Mouse (Mus musculus) erythroid progenitor cell, adult 5-6 weeks (primary cell): ENCODE data around the gene Zfp82. TPM values are rescaled to one million over a fixed set of nuclear protein-coding genes. Genes with fewer than 3 reads are reported as not detected.
A peak's percentile ranks its signal among the peaks of the same experiment; 100 is the strongest.

ENCODE experiments used
- ATAC-seq: replicated peaks from 2 replicates; pipeline ENCODE4 v1.8.0; 2016; ENCODE audit warnings: moderate number of reproducible peaks, mild to moderate bottlenecking, moderate TSS enrichment, inconsistent platforms; ENCODE audit not compliant: poor library complexity, low FRiP score, severe bottlenecking
- total RNA-seq, 2 experiments: library from RNA; stranded (forward) in 1 of 2; stranded (reverse) in 1 of 2; fragments of 150-400 nt in 1 of 2; fragments of 186-747, 209-891 nt in 1 of 2; gene quantifications; 2 replicates each; pipeline versions ENCODE4 v1.2.3 to v1.2.4; 2015 to 2017; ENCODE audit warnings: low replicate concordance in 2 of 2

The Zfp82 gene
- total RNA-seq, 2 experiments from 2014 or later = 0.84 to 2.4 TPM

DNA sequence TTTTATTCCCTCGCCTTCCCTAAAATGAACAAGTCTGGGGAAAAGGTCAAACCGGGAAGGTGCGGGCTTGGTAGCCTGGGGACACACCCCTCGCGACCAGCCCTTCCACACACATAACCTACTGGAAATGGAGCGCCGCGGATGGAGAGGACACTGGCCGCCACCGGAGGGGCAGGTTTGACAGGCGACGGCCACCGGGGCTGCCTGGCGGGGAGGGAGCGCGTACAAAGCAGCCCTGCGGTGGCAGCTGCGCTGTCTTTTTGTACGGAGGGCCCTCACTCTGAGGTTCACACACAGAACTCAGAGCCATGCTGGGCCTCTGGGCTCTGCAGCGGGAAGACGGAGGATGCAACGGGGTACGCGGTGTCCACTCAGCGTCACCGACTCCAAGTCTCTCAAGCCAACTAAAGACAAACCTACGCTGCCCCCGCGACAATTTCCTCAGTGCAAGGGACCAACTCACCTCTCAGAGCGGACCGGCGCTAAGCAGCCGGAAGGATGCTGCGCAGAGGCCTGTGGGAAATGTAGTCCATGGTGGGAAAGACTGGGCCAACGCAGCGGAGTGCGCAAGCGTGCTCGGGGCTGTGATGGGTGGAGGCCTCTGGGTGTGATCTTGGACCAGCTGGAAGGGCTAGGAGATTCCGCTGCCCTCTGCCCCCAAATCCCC is 21.7 kb downstream of the Zfp82 start, which contains the start of gene Zfp14:
TSS of gene Zfp14 (minus strand) at position 499 of the 667 bp plus-strand sequence.
- peak; percentile 100 for ATAC-seq

DNA sequence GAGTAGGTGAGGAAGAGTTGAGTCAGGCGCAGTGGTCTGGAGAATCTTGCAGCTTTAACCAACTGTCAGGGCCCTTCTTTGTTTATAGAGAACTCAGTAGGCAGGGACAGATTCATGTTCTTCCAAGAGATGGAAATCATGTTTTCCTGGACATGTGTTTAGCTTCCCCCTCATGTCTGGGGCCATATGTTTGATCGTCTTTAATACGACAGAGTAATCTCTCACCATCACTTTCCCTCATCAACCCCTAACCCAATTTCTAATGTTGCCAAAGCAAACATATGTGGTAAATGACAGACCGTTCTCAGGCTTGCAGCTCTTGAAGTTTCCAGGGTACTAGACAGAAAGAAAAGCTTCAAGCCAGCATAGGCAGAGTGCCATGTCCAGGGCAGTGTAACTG is 24.6 kb downstream of the Zfp82 start:
- no peak for ATAC-seq

DNA sequence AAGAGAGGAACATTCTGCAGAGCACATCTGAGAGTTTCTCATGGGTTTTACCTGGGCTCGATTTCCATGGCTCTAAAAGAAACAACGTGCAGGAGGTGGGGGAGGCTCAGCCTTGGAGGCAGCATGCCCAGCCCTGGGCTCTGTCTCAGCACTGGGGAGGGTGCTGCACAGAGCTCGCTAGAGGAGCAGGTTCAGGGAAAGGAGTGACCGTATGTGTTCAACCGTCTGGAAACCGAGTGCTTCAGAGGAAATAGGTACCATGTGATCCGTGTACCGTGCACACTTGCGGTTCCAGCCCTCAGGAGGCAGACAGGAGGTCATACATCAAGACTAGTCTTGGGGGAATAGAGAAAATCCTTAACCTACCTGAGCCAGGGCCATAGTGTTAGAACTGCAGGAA is 28.3 kb downstream of the Zfp82 start:
- no peak for ATAC-seq

DNA sequence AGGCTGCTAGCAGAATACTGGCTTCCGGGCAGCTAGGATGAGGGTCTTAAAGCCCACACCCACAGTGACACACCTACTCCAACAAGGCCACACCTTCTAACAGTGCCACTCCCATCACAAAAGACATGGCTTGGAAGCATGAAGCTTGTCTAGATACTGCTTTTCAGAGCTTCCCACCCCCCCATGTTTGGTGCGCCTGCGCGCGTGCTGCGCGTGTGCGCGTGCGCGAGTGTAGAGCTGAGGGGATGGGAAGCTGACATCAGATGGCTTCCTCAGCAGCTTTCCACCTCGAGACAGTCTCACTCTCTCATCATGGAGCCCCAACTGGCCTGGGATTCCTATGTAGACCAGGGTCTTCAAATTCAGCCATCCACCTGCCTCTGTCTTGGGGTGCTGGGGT is 38.4 kb downstream of the Zfp82 start:
- no peak for ATAC-seq

DNA sequence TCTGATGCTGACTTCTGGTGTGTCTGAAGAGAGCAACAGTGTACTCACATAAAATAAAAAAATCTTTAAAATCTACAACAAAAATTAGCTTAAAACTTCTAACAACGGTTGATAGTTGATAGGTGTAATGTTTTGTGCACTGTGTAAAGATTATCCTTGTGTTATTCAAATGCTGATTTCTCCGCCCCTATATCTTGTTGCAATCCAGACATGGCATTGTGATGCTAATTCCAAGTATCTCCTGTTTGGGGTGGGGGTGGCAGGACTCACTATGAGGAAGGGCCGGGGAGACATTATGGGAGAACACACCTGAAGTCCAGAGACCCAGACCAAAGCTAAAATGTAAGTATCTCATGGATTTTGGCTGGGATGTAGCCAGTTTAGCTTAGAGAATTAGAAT is 41.3 kb downstream of the Zfp82 start:
- ATAC-seq = no peak

DNA sequence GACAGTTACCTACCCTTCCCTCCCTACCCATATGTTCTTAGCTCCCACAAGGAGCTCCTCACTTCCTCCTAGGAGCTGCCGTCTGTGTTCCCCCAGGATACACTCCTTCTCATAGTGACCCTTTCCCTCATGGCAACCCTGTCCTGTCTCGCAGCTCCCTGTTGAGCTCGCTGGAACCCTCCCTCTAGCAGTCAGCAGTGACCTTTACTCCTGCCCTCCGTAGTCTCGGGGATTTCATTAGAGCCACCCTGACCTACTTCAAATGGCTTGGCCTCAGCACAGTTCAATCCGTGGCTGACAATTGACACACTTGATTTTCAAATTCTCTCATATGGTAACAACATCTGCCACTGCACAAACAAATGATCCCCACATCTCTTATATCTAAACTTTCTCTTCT is 42.0 kb downstream of the Zfp82 start:
- no peak for ATAC-seq

DNA sequence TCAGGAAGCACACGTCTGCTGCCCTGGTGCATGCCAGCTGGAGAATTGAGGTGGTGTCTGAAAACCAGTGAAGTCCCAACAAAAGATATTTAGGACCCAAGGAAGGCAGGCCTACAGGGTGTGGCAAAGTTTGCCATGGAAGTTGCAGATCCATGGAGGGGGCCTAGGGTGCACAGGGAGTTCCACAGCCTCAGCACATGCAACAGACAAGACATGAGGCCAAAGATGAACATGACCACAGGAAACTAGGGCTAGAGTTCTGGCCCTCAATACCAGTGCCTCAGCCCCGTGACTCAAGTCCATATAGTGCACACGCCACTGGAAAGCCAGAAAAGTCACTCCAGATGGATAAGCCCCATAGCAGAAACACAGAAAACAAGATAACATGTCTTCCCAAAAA is 44.1 kb downstream of the Zfp82 start:
- no peak for ATAC-seq

DNA sequence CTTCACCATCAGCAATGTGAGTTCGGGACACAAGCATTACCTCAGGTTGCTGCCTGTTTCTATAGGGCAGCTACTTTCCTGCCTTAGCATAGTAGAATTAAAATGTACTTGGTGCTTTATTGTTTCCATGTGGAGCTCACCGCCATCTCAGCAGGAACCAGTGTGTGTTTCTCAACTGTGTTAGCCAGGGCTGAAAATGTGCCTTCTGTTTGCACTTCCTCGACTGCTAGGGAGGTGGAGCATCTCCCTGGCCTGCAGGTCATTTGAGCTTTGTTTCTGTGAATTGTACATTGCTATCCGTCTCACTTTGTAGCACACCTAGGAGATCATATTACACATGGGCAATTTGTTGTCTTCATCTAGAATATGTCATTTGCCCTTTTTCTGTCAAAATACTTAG is 45.4 kb downstream of the Zfp82 start:
- ATAC-seq = no peak

DNA sequence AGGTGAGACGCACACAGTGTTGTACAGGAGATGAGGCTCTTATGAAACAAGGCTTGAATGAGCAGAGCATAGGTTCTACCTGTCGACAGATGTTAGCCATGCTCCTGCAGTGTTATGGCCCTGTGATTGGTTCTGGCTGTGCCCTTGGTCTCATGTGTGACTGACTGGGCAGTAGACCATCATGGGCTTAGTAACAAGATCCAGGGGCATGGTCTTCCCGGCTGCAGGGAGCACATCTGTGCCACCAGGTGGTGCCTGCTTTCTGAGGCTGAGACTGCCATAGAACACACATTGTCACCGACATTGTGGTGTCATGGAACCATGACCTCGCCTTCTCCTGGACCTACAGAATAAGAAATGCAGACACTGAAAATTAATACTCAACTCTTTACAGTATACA is 47.3 kb downstream of the Zfp82 start:
- no peak for ATAC-seq

DNA sequence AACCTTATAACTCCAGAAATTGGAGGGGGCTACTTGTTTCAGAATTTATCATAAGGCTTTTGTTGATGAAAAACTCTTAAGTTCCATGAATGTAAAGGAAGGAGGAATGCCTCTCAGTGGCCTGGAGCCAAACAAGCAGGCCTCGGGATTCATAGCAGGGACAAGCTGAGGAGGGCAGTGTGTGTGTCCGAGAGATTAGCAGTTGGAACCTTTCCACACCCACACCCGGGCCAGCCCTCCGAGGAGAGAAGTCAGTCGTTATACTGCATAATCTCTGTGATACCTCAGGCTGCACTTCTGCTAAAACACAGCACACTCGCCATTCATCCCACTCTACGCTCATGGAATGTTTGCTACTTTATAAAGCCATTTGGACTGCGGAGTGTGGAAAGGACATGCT is 48.9 kb downstream of the Zfp82 start:
- peak; percentile 97 for ATAC-seq

DNA sequence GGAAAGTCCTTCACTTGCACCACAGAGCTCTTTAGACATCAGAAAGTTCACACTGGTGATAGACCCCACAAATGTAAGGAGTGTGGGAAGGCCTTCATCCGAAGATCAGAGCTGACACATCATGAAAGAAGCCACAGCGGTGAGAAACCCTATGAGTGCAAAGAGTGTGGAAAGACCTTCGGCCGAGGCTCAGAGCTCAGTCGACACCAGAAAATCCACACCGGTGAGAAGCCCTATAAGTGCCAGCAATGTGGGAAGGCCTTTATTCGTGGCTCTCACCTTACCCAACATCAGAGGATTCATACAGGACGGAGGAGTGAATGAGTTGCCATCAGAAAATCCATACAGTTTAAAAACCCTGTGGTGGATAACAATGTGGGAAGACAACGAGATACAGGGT is 49.4 kb downstream of the Zfp82 start:
- ATAC-seq = 0 out of 2 replicates have a peak, but pooled peaks have one; percentile 5

DNA sequence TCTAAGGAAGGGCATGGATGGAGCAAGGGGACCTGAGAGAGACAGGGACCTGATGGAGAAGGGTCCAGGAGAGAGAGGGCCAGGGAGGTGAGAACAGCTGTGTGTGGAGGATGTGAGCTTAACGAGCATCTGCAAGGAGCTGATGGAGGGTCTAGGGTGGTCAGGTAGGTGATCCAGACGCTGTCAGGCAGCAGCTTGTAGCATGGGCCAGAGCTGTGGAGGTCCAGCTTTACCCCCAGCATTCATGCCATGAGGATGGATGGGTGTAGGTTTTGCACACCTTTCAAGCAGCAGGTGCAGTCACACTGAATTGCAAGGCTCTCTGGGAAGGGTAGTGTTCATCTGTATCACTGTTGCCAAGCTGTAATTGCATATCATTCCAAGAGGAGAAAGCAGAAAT is 53.2 kb downstream of the Zfp82 start:
- ATAC-seq = no peak

DNA sequence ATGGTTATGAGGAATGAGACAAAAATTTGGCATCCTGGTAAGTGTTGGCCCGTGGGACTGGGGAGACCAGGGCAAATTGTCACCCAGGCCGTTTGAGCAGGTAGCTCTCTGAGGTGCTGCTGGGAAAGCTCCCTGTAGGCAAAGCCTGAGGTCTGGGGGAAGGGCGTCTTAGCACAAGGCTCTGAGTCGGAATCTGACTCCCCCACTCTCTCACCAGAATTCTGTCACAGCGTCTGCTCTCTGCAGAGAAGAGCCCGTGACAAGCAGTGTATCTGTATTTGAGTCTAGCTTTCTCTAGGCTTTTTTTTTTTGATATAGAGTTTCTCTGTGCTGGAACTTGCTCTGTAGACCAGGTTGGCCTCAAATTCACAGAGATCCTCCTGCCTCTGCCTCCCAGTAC is 55.5 kb downstream of the Zfp82 start:
- no peak for ATAC-seq

DNA sequence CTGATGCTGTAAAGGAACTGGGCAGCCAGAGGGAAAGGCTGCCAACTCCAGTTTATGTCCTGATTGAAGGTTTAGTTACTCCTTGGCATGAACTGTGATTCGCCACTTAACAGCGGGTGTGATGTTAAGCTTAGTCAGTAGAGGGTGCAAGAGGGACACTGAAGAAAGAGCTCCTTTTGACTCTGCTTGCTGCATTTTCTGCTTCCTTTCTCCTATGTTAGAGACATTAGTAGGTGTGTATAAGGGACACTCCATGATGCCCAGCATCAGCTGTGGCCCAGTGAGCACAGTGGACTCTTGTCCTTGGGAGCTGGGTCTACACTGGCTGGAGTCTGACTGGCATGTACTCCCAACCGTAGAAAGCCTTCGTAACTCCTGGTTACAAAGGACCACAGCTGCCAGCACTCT is 59.7 kb downstream of the Zfp82 start:
- peak; percentile 78 for ATAC-seq

DNA sequence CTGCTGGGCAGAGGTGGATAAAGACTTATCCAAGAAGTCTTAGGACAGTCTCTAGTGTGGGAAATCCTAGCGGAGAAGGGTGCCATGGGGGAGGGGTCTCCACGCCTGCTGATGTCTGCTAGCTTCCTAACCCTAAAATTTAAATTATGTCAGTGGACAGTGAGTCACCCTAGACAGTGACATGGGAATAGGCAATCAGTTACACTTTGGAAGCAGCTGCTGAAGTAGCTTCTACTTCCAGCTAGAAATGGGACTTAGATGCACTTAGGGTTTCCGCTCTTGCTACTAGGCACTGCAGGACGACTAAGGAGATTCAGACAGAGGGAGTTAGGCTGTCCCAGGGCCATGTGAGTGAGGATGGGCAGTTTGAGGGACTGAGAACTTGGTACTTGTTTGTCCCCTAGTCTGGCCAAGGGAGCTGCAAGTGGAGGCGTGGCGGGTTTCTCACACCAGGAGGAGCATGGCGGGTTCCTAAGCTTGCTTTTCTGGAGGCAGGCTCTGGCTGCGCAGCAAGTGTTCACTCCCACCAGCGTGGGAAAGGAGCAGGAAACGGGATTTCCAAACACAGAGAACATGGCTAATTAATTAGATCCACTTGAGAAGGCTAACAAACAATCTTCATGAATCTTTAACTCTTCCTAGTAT is 62.0 kb downstream of the Zfp82 start:
- ATAC-seq = no peak

DNA sequence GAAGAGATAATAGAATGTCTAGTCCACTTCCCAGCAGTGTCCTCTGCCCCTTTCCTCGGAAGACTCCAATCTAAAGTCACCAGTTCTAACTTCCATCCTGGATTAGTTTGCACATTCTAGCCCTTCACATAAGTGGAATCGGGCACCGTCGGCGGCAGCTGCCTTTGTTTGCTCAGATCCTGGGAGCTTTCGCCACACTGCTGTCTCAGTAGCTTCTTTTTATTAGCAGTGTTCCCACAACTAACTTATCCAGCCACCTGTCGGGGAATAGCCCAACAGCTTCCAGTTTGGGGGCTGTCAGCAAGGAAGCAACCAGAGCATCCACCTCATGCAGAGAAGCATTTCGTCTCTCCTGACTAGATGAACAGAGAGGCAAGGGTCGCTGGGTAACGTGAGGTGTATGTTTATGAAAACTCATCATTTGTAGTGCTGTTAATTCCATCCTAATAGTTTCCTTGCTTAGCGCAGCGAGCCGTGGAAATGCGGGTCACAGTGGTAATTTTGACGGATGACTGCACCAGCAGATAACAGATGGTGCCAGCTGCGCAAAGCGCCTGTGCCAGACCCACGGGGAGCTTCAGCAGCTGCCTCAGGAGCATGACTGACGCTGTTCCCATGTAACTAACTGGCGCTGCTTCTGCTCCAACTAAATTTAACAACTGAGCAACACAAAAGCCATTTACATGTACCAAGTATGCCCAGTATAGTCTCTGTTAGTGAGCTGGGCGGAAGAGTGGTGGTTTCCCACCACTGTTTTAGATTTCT is 63.2 kb downstream of the Zfp82 start:
- no peak for ATAC-seq

DNA sequence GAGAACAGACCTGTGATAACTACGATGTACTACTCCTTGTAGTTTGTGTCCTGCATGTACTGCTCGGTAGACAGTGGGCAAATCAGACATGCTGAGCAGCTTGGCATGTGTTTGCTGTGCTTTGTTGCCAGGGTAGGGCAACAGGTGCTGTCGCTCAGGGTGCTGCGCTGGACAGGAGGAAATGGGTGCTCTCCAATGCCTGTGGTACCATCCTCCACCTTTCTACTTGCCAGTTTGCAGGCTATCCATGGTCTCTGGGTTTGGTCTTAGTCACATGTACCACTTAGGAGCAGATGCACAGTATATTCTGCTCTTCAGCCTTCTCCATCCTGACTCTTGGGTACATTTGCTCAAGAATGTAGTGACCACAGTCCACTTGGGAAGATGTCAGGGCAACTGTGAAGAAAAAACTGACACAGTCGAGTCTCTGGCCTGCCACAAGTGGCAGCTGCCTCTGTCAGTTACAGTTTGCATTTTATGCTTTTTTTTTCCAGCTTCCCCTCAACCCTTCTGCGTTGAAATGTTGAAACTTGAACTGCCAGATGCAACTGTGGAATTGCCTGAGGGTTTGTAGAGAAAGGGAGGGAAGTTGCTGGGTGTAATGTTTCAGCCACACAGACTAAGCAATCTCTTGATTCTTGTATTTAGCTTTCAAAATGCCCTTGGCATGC is 64.5 kb downstream of the Zfp82 start:
- ATAC-seq = no peak

DNA sequence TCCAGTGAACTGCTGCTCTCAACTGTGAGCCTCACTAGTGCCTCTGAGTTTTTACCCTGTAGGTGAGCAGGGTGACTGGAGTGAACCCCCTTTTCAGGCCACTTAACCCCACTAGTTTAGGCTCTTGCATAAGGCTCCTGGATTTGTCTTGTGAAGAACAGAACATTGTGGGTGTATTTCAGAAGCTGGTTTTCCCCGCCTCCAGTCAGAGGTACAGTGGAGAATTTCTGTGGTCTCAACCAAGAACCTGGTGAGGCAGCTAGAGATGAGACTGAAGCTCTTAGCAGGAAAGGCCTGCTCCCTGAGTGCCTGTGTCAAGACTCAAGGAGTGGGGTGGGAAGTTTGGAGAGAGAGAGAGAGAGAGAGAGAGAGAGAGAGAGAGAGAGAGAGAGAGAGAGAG is 65.1 kb downstream of the Zfp82 start:
- ATAC-seq = no peak
